Mouse (Mus musculus): Measurements from ENCODE around the gene C530008M17Rik.
A peak's percentile ranks its signal among the peaks of the same experiment; 100 is the strongest.

- TF ChIP-seq CTCF (IDR thresholded peaks at IDR 0.05 in 2 of 3, conservative IDR thresholded peaks at IDR 0.05 in 1 of 3; ENCODE audit: control insufficient read depth in 1 of 3, insufficient read depth in 1 of 3, low read depth in 2 of 3, low read length in 3 of 3, poor library complexity in 1 of 3, severe bottlenecking in 1 of 3) (peak; percentile 23 to 58 (median 53); a peak in 5 of 6 replicates), CHD1 (IDR thresholded peaks at IDR 0.05; ENCODE audit: low read depth, low read length) (no peak), POLR2AphosphoS2 (IDR thresholded peaks at IDR 0.05; ENCODE audit: low read length) (no peak), CHD2 (IDR thresholded peaks at IDR 0.05; ENCODE audit: low read length) (no peak), POLR2A (IDR thresholded peaks at IDR 0.05; ENCODE audit: control insufficient read depth in 1 of 2, insufficient read depth in 1 of 2, low read depth in 1 of 2, low read length in 2 of 2, poor library complexity in 1 of 2) (peak in 1 of 2 experiments; percentile 30; a peak in 1 of 4 replicates), EP300 (IDR thresholded peaks at IDR 0.05; ENCODE audit: low read depth in 1 of 2, low read length in 2 of 2) (peak in 1 of 2 experiments; percentile 42; a peak in 2 of 4 replicates), ZC3H11A (IDR thresholded peaks at IDR 0.05; ENCODE audit: low read depth, low read length) (0 out of 2 replicates have a peak, but pooled peaks have one; percentile 8), ELF1 (IDR thresholded peaks at IDR 0.05; ENCODE audit: low read depth, low read length) (no peak), GABPA (IDR thresholded peaks at IDR 0.05; ENCODE audit: low read depth, low read length) (no peak), MAX (IDR thresholded peaks at IDR 0.05; ENCODE audit: low read length) (peak; percentile 30; the same call in 1 of the 2 replicates), MAFK (IDR thresholded peaks at IDR 0.05; ENCODE audit: borderline replicate concordance, low read depth, low read length) (no peak), TCF12 (IDR thresholded peaks at IDR 0.05; ENCODE audit: low read depth, low read length) (peak; percentile 59; the same call in 1 of the 2 replicates), KAT2A (conservative IDR thresholded peaks at IDR 0.05; ENCODE audit: low read depth, low read length) (no peak)
These were observed 31.8 kb downstream of the C530008M17Rik start for GRCm38 (mm10) chr5:76687961-76688600.
